Mouse (Mus musculus) erythroblast, embryonic 14.5 days (primary cell): ENCODE data around the gene Wbp2nl.

Experiments used
- GATA1 ChIP-seq: IDR thresholded peaks from 2 replicates; pipeline ENCODE4 v1.6.1; 2012; ENCODE audit warnings: low read length, inconsistent platforms, mixed read lengths
- TAL1 ChIP-seq: IDR thresholded peaks from 3 replicates; pipeline ENCODE4 v1.6.1; 2012; ENCODE audit warnings: low read length, inconsistent platforms, mixed read lengths

DNA sequence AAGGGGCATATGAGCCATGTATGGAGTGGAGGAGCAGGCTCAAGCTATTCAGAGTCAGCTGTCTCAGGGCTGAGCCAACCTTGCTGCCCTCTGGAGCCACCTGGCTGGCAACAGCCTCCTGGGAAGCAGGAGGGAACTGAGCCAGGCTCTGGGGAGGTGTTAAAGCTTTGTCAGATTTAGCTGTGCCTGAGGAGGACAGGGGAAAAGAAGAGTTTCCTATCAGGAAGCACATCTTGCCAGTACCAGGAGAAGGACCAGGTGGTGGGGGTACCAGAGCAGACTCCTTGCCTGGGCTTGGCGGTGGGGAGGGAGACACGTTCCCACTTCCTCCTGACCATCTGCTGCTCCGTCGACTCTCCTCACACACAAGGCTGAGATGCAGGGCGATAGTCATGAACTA lies 21.2 kb upstream of the Wbp2nl start:
- no peak for TF ChIP-seq TAL1
- TF ChIP-seq GATA1: no peak
